Comparison of ENCODE assay signal across 8 mouse cellular contexts in genomic region chr10:19712421-19712836, GRCm38 (mm10). TPM values are rescaled to one million over a fixed set of nuclear protein-coding genes. Genes with fewer than 3 reads are reported as not detected.
DNase-seq lines count a peak whose midpoint lies in the region; ATAC-seq and TF ChIP-seq lines count a peak whose summit lies in the region.

TSS of gene Il20ra (plus strand) at chr10:19712570.

- H3K4me3 ChIP-seq in embryonic facial prominence, embryonic 14.5 days (ENCODE audit: low read depth, low read length): peak within 1 kb of the TSS; percentile 53
- peak within 1 kb of the TSS; percentile 45 for H3K4me3 ChIP-seq in heart, embryonic 12.5 days
- peak within 1 kb of the TSS in 1 of 2 experiments; percentile 47; a peak in 2 of 4 replicates for H3K4me3 ChIP-seq in liver, embryonic 14.5 days (ENCODE audit: insufficient read depth in 1 of 2, low read depth in 2 of 2, low read length in 2 of 2)
- H3K4me3 ChIP-seq in neural tube, embryonic 11.5 days (ENCODE audit: low read depth, low read length): peak within 1 kb of the TSS; percentile 35

- under 1% methylated on average over 29 of the region's 29 CpGs for WGBS in embryonic facial prominence, embryonic 14.5 days
- WGBS in heart, embryonic 12.5 days: 2% methylated on average over 29 of the region's 29 CpGs
- 2% methylated on average over 29 of the region's 29 CpGs for WGBS in liver, embryonic 14.5 days (ENCODE audit: insufficient replicate concordance)
- 1% methylated on average over 29 of the region's 29 CpGs for WGBS in neural tube, embryonic 11.5 days

- H3K4me1 ChIP-seq in embryonic facial prominence, embryonic 14.5 days (ENCODE audit: control insufficient read depth, insufficient read depth, low read length): no peaks in the 10 kb centered on the region
- peaks cover 19% of the 10 kb centered on the region for H3K4me1 ChIP-seq in heart, embryonic 12.5 days (replicated peaks)
- H3K4me1 ChIP-seq in liver, embryonic 14.5 days (replicated peaks; ENCODE audit: control insufficient read depth in 2 of 2, insufficient read depth in 2 of 2, low read length in 1 of 2): peaks cover 0 to 6% of the 10 kb centered on the region in 2 experiments; a peak in 1 of 4 replicates
- 0 out of 2 replicates have a peak, but pooled peaks cover 4% of the 10 kb centered on the region for H3K4me1 ChIP-seq in neural tube, embryonic 11.5 days (ENCODE audit: control insufficient read depth, insufficient read depth, low read length)

- DNase-seq in A20 (ENCODE audit: low read depth, low spot score) (peak; percentile 25), R1 (ENCODE audit: low read depth, low spot score) (peak; percentile 49)
- peak; percentile 68 for DNase-seq in embryonic facial prominence, embryonic 14.5 days (ENCODE audit: low spot score)
- DNase-seq in kidney, postnatal 10 days: peak; percentile 70
- DNase-seq in liver, embryonic 14.5 days (ENCODE audit: low read depth in 3 of 3, low spot score in 3 of 3): no peak
- DNase-seq in neural tube, embryonic 11.5 days (ENCODE audit: low spot score): peak; percentile 68
- peak; percentile 82 for DNase-seq in thymus, postnatal 0 days (ENCODE audit: low spot score)

- no peaks in the 10 kb centered on the region for H3K36me3 ChIP-seq in embryonic facial prominence, embryonic 14.5 days (ENCODE audit: control insufficient read depth, insufficient read depth, low read length)
- no peaks in the 10 kb centered on the region for H3K36me3 ChIP-seq in heart, embryonic 12.5 days
- no peaks in the 10 kb centered on the region for H3K36me3 ChIP-seq in liver, embryonic 14.5 days (replicated peaks; ENCODE audit: control insufficient read depth, insufficient read depth, low read depth)
- no peaks in the 10 kb centered on the region for H3K36me3 ChIP-seq in neural tube, embryonic 11.5 days (ENCODE audit: control insufficient read depth, insufficient read depth, low read length)

- H3K4me2 ChIP-seq in embryonic facial prominence, embryonic 14.5 days (ENCODE audit: low read depth, low read length): peak within 1 kb of the TSS; percentile 93
- H3K4me2 ChIP-seq in heart, embryonic 12.5 days: peak within 1 kb of the TSS; percentile 74
- H3K4me2 ChIP-seq in liver, embryonic 14.5 days (ENCODE audit: low read depth): peak within 1 kb of the TSS; percentile 66
- H3K4me2 ChIP-seq in neural tube, embryonic 11.5 days (ENCODE audit: low read depth): peak within 1 kb of the TSS; percentile 82

- ATAC-seq in embryonic facial prominence, embryonic 14.5 days (ENCODE audit: low read depth): peak; percentile 47; the same call in 1 of the 2 replicates
- no peak for ATAC-seq in heart, embryonic 12.5 days (ENCODE audit: insufficient number of reproducible peaks, low FRiP score)
- no peak for ATAC-seq in liver, embryonic 14.5 days (ENCODE audit: insufficient read depth)
- ATAC-seq in neural tube, embryonic 11.5 days (ENCODE audit: insufficient read depth, low FRiP score, low TSS enrichment): 0 out of 2 replicates have a peak, but pooled peaks have one; percentile 50

- H3K9me3 ChIP-seq in embryonic facial prominence, embryonic 14.5 days (ENCODE audit: control insufficient read depth, low read length): no peaks in the 10 kb centered on the region
- no peaks in the 10 kb centered on the region for H3K9me3 ChIP-seq in heart, embryonic 12.5 days (replicated peaks)
- no peaks in the 10 kb centered on the region for H3K9me3 ChIP-seq in liver, embryonic 14.5 days (ENCODE audit: control insufficient read depth, low read length)
- no peaks in the 10 kb centered on the region for H3K9me3 ChIP-seq in neural tube, embryonic 11.5 days (ENCODE audit: control insufficient read depth, low read length)

- H3K9ac ChIP-seq in embryonic facial prominence, embryonic 14.5 days (ENCODE audit: low read depth, low read length): peak within 1 kb of the TSS; percentile 70
- H3K9ac ChIP-seq in heart, embryonic 12.5 days: peak within 1 kb of the TSS; percentile 59
- no peak within 1 kb of the TSS; the same call in 1 of the 2 replicates for H3K9ac ChIP-seq in liver, embryonic 14.5 days (replicated peaks)
- H3K9ac ChIP-seq in neural tube, embryonic 11.5 days (ENCODE audit: low read length): peak within 1 kb of the TSS; percentile 31; the same call in 1 of the 2 replicates

- peak; percentile 67 for TF ChIP-seq CTCF in liver, embryonic 14.5 days (IDR thresholded peaks at IDR 0.05; ENCODE audit: low read depth)

- peaks cover 26% of the 10 kb centered on the region for H3K27me3 ChIP-seq in embryonic facial prominence, embryonic 14.5 days (replicated peaks; ENCODE audit: control insufficient read depth, insufficient read depth, low read length)
- H3K27me3 ChIP-seq in heart, embryonic 12.5 days (replicated peaks): peaks cover 34% of the 10 kb centered on the region
- no peaks in the 10 kb centered on the region for H3K27me3 ChIP-seq in liver, embryonic 14.5 days (ENCODE audit: control insufficient read depth, insufficient read depth, low read length)
- 0 out of 2 replicates have a peak, but pooled peaks cover 3% of the 10 kb centered on the region for H3K27me3 ChIP-seq in neural tube, embryonic 11.5 days (ENCODE audit: control insufficient read depth, insufficient read depth, low read length)

- TF ChIP-seq EP300 in liver, embryonic 14.5 days (IDR thresholded peaks at IDR 0.05; ENCODE audit: low read depth): no peak

- H3K27ac ChIP-seq in embryonic facial prominence, embryonic 14.5 days (replicated peaks; ENCODE audit: low read depth, low read length): no peak within 1 kb of the TSS
- no peak within 1 kb of the TSS for H3K27ac ChIP-seq in heart, embryonic 12.5 days (ENCODE audit: poor library complexity, severe bottlenecking)
- no peak within 1 kb of the TSS for H3K27ac ChIP-seq in liver, embryonic 14.5 days
- no peak within 1 kb of the TSS for H3K27ac ChIP-seq in neural tube, embryonic 11.5 days (ENCODE audit: low read depth, low read length)

RNA-seq across cellular contexts. Expression of gene Il20ra, which starts in this region (rescaled TPM):
- 0.46 and 0.59 TPM in 2 replicates for polyA plus RNA-seq in embryonic facial prominence, embryonic 14.5 days (2014; fragmentation: Nextera tagmentation; extraction: Ambion mirVana)
- polyA plus RNA-seq in heart, embryonic 12.5 days (2016; fragmentation: Nextera tagmentation; extraction: Ambion mirVana): not detected in 2 replicates
- 0.06 TPM in 1 of 2 replicates, not detected in the other for polyA plus RNA-seq in liver, embryonic 14.5 days (2012; rRNA removed)
- 0.10 TPM in 1 of 2 replicates, not detected in the other for polyA plus RNA-seq in liver, embryonic 14.5 days (2014; fragmentation: Nextera tagmentation; extraction: Ambion mirVana)
- polyA plus RNA-seq in neural tube, embryonic 11.5 days (2014; fragmentation: Nextera tagmentation; extraction: Ambion mirVana): not detected in 2 replicates
- polyA plus RNA-seq in thymus, postnatal 0 days (2015; fragmentation: Nextera tagmentation; extraction: Ambion mirVana): 0.60 and 1.1 TPM in 2 replicates

Comparison
In these comparisons a context has a peak if more than half of its experiments do, and no peak if none do; other contexts are left out.
1. Peak in DNase-seq, ATAC-seq, H3K4me3 ChIP-seq, H3K9ac ChIP-seq and H3K4me2 ChIP-seq in embryonic facial prominence, embryonic 14.5 days; RNA of the gene not detected or under 1 TPM.
2. Peak in DNase-seq, ATAC-seq, H3K4me3 ChIP-seq, H3K9ac ChIP-seq and H3K4me2 ChIP-seq in neural tube, embryonic 11.5 days; RNA of the gene not detected or under 1 TPM.
3. DNase-seq: peak in A20 (single experiment), R1 (single experiment), kidney, postnatal 10 days (single experiment) and thymus, postnatal 0 days (single experiment); none in liver, embryonic 14.5 days (0 of 3).
4. Peak in every context shown above with its lines, with median percentiles within 50 percentile points of each other: H3K4me2 ChIP-seq.